Mouse (Mus musculus) heart, embryonic 10.5 days (tissue): Measurements from ENCODE around the gene Nav2. TPM values are rescaled to one million over a fixed set of nuclear protein-coding genes. Genes with fewer than 3 reads are reported as not detected.
A peak's percentile ranks its signal among the peaks of the same experiment; 100 is the strongest.

ENCODE experiments used
- DNase-seq: peaks from one replicate; pipeline ENCODE4 v3.0.0-alpha.2; 2017; ENCODE audit warnings: low spot score
- H3K27ac ChIP-seq: fragments of 300-500 bp; sonication (generic); 2 replicates; pipeline ENCODE4 v1.5.1; 2016; ENCODE audit warnings: mild to moderate bottlenecking
- H3K27me3 ChIP-seq: fragments of 300-500 bp; sonication (generic); 2 replicates; pipeline ENCODE4 v1.6.1; 2016; ENCODE audit warnings: mild to moderate bottlenecking; ENCODE audit not compliant: poor library complexity, insufficient read depth, severe bottlenecking
- H3K36me3 ChIP-seq: fragments of 300-500 bp; sonication (generic); 2 replicates; pipeline ENCODE4 v1.6.1; 2016; ENCODE audit warnings: mild to moderate bottlenecking, moderate library complexity
- H3K4me1 ChIP-seq: fragments of 300-500 bp; sonication (generic); 2 replicates; pipeline ENCODE4 v1.6.1; 2016; ENCODE audit warnings: mild to moderate bottlenecking
- H3K4me3 ChIP-seq: fragments of 300-500 bp; sonication (generic); 2 replicates; pipeline ENCODE4 v1.5.1; 2016; ENCODE audit warnings: mild to moderate bottlenecking, moderate library complexity
- H3K9me3 ChIP-seq: fragments of 300-500 bp; sonication (generic); 2 replicates; pipeline ENCODE4 v1.6.1; 2016; ENCODE audit warnings: mild to moderate bottlenecking, moderate library complexity
- WGBS: fragments of 180-500 bp; shearing (Covaris S2); methylation state at CpG from one replicate; pipeline ENCODE4 v1.1.7; 2016; 5-methylcytosine and 5-hydroxymethylcytosine counted together
- polyA plus RNA-seq: library from polyadenylated mRNA; unstranded; fragments of >200 nt; fragmentation: Nextera tagmentation; extraction: Ambion mirVana; gene quantifications from 2 replicates; pipeline ENCODE4 v1.2.1, GENCODE M21; 2016

Nav2 gene
- polyA plus RNA-seq, 1 experiment from 2014 or later, result 23.3 TPM

GRCm38 (mm10) chr7:49361465-49362090, 453.1 kb downstream of the Nav2 start:
- H3K36me3 ChIP-seq, result no peaks in the 10 kb centered on the region; the same call in 1 of the 2 replicates
- H3K9me3 ChIP-seq, result no peaks in the 10 kb centered on the region
- no peaks in the 10 kb centered on the region for H3K27me3 ChIP-seq
- H3K4me1 ChIP-seq, result no peaks in the 10 kb centered on the region
- no peak overlapping the region for H3K27ac ChIP-seq
- no peak for DNase-seq
- WGBS, result 85% methylated on average over 9 of the region's 9 CpGs
- H3K4me3 ChIP-seq, result no peak overlapping the region

- H3K4me1 ChIP-seq, result peaks cover 15% of the 10 kb centered on the region
- H3K27me3 ChIP-seq, result no peaks in the 10 kb centered on the region
- no peaks in the 10 kb centered on the region for H3K9me3 ChIP-seq
- H3K4me3 ChIP-seq, result no peak overlapping the region
- 88% methylated on average over 13 of the region's 13 CpGs for WGBS
- DNase-seq, result no peak
- H3K36me3 ChIP-seq, result no peaks in the 10 kb centered on the region; the same call in 1 of the 2 replicates
- no peak overlapping the region for H3K27ac ChIP-seq
Observed at GRCm38 (mm10) chr7:49364486-49365162, 456.1 kb downstream of the Nav2 start.

GRCm38 (mm10) chr7:49368590-49368989, 460.1 kb downstream of the Nav2 start:
- WGBS, result 46% methylated on average over 5 of the region's 5 CpGs
- Histone ChIP-seq H3K27me3 (no peaks in the 10 kb centered on the region), H3K9me3 (no peaks in the 10 kb centered on the region), H3K27ac (0 out of 2 replicates have a peak overlapping the region, but pooled peaks have one; percentile 6), H3K36me3 (no peaks in the 10 kb centered on the region), H3K4me3 (no peak overlapping the region), H3K4me1 (peaks cover 20% of the 10 kb centered on the region)
- DNase-seq, result no peak

- DNase-seq, result no peak
- H3K4me1 ChIP-seq, result peaks cover 24% of the 10 kb centered on the region
Observed at GRCm38 (mm10) chr7:49369006-49369405, 460.5 kb downstream of the Nav2 start.

GRCm38 (mm10) chr7:49369809-49370473, 461.4 kb downstream of the Nav2 start:
- no peaks in the 10 kb centered on the region for H3K36me3 ChIP-seq
- no peak for DNase-seq
- no peak overlapping the region for H3K4me3 ChIP-seq
- H3K9me3 ChIP-seq, result no peaks in the 10 kb centered on the region
- peaks cover 33% of the 10 kb centered on the region for H3K4me1 ChIP-seq
- H3K27ac ChIP-seq, result no peak overlapping the region
- WGBS, result 85% methylated on average over 10 of the region's 10 CpGs
- no peaks in the 10 kb centered on the region for H3K27me3 ChIP-seq

More at GRCm38 (mm10) chr7:49369006-49369405, 460.5 kb downstream of the Nav2 start:
- no peaks in the 10 kb centered on the region for H3K36me3 ChIP-seq
- H3K9me3 ChIP-seq, result no peaks in the 10 kb centered on the region
- WGBS, result 43% methylated on average over 3 of the region's 3 CpGs
- H3K4me3 ChIP-seq, result no peak overlapping the region
- 0 out of 2 replicates have a peak overlapping the region, but pooled peaks have one; percentile 6 for H3K27ac ChIP-seq
- H3K27me3 ChIP-seq, result no peaks in the 10 kb centered on the region

GRCm38 (mm10) chr7:49371345-49371744, 462.8 kb downstream of the Nav2 start:
- no peaks in the 10 kb centered on the region for H3K9me3 ChIP-seq
- 88% methylated on average over 2 of the region's 2 CpGs for WGBS
- H3K27me3 ChIP-seq, result no peaks in the 10 kb centered on the region
- H3K27ac ChIP-seq, result no peak overlapping the region
- no peak for DNase-seq
- H3K4me1 ChIP-seq, result peaks cover 43% of the 10 kb centered on the region
- no peak overlapping the region for H3K4me3 ChIP-seq
- H3K36me3 ChIP-seq, result no peaks in the 10 kb centered on the region

- Histone ChIP-seq H3K27ac (no peak overlapping the region), H3K36me3 (no peaks in the 10 kb centered on the region), H3K4me1 (peaks cover 43% of the 10 kb centered on the region), H3K27me3 (no peaks in the 10 kb centered on the region), H3K4me3 (no peak overlapping the region), H3K9me3 (no peaks in the 10 kb centered on the region)
- DNase-seq, result no peak
- WGBS, result 73% methylated on average over 7 of the region's 7 CpGs
Observed at GRCm38 (mm10) chr7:49371972-49372371, 463.5 kb downstream of the Nav2 start.

- WGBS, result 80% methylated on average over 1 of the region's 1 CpGs
- Histone ChIP-seq H3K4me1 (peaks cover 38% of the 10 kb centered on the region), H3K36me3 (no peaks in the 10 kb centered on the region), H3K4me3 (no peak overlapping the region), H3K27ac (no peak overlapping the region), H3K27me3 (no peaks in the 10 kb centered on the region), H3K9me3 (no peaks in the 10 kb centered on the region)
- no peak for DNase-seq
Observed at GRCm38 (mm10) chr7:49373173-49373572, 464.7 kb downstream of the Nav2 start.

GRCm38 (mm10) chr7:49373661-49374060, 465.1 kb downstream of the Nav2 start:
- WGBS, result 83% methylated on average over 3 of the region's 3 CpGs
- Histone ChIP-seq H3K27me3 (no peaks in the 10 kb centered on the region), H3K4me3 (no peak overlapping the region), H3K9me3 (no peaks in the 10 kb centered on the region), H3K27ac (no peak overlapping the region), H3K36me3 (no peaks in the 10 kb centered on the region), H3K4me1 (peaks cover 38% of the 10 kb centered on the region)
- DNase-seq, result no peak

GRCm38 (mm10) chr7:49375499-49375974, 467.0 kb downstream of the Nav2 start:
- WGBS, result 41% methylated on average over 9 of the region's 9 CpGs
- Histone ChIP-seq H3K9me3 (no peaks in the 10 kb centered on the region), H3K36me3 (no peaks in the 10 kb centered on the region), H3K27ac (no peak overlapping the region), H3K4me3 (no peak overlapping the region), H3K27me3 (no peaks in the 10 kb centered on the region), H3K4me1 (peaks cover 34% of the 10 kb centered on the region)
- DNase-seq, result no peak

- no peak overlapping the region for H3K4me3 ChIP-seq
- DNase-seq, result no peak
- H3K27ac ChIP-seq, result no peak overlapping the region
- H3K4me1 ChIP-seq, result peaks cover 29% of the 10 kb centered on the region
- no peaks in the 10 kb centered on the region for H3K36me3 ChIP-seq
- H3K27me3 ChIP-seq, result no peaks in the 10 kb centered on the region
- no peaks in the 10 kb centered on the region for H3K9me3 ChIP-seq
- WGBS, result 48% methylated on average over 5 of the region's 5 CpGs
Observed at GRCm38 (mm10) chr7:49378608-49379007, 470.1 kb downstream of the Nav2 start.

- H3K27me3 ChIP-seq, result no peaks in the 10 kb centered on the region
- no peaks in the 10 kb centered on the region for H3K36me3 ChIP-seq
- peaks cover 6% of the 10 kb centered on the region for H3K4me1 ChIP-seq
- DNase-seq, result no peak
- H3K9me3 ChIP-seq, result no peaks in the 10 kb centered on the region
- 87% methylated on average over 9 of the region's 9 CpGs for WGBS
- no peak overlapping the region for H3K4me3 ChIP-seq
- H3K27ac ChIP-seq, result no peak overlapping the region
Observed at GRCm38 (mm10) chr7:49380940-49381339, 472.4 kb downstream of the Nav2 start.

- H3K4me1 ChIP-seq, result peaks cover 9% of the 10 kb centered on the region
- H3K9me3 ChIP-seq, result no peaks in the 10 kb centered on the region
- no peak overlapping the region for H3K4me3 ChIP-seq
- no peaks in the 10 kb centered on the region for H3K36me3 ChIP-seq
- WGBS, result 85% methylated on average over 10 of the region's 10 CpGs
- no peak for DNase-seq
- no peaks in the 10 kb centered on the region for H3K27me3 ChIP-seq
- no peak overlapping the region for H3K27ac ChIP-seq
Observed at GRCm38 (mm10) chr7:49382884-49383283, 474.4 kb downstream of the Nav2 start.
